Mouse (Mus musculus): ENCODE results near the gene Slc7a1.
"Not testable (repeated sequence)": the region's sequence is repeated elsewhere in the genome, so short reads cannot be mapped to it uniquely, and the experiment has no call there.

Slc7a1 gene

GRCm38 (mm10) chr5:148366455-148366854 is 33.2 kb downstream of the Slc7a1 start:
- no peak for DNase-seq

DNA sequence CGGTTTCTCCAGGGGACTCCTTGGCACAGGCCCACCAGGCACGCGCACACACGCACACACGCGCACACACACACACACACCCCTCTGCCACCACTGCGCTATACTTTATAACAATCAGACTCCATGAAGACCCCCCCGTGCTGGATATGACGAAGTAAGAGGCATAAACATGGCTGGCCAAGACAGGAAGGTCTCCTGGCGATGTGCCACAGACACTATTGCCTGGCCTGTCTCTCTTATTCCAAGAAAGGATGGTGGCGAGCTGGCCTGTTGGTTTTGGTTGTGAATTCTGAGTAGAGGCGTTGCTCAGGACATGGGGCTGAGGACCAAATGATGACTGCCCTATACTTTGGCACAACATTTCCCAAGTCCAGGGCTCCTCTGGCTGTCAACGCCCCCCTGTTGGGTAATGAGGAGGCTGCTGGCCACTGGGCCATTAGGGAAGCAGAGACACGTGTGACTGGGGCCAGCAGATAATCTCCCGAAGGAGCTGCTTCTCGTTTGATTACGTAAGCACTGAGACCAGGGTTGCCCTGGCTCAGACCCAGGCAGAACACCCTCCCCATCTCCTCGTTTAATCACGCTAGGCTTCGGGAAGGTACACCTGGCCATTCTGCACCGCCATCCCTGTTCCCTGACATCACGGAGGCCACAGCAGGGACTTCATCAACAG is 36.1 kb downstream of the Slc7a1 start:
- no peak for DNase-seq

GRCm38 (mm10) chr5:148362296-148362695 is 37.4 kb downstream of the Slc7a1 start:
- no peak for DNase-seq

GRCm38 (mm10) chr5:148361759-148362010 is 38.0 kb downstream of the Slc7a1 start:
- DNase-seq: no peak

GRCm38 (mm10) chr5:148360922-148361758 is 38.6 kb downstream of the Slc7a1 start:
- peak; percentile 31 for DNase-seq

GRCm38 (mm10) chr5:148359131-148359530 is 40.6 kb downstream of the Slc7a1 start:
- no peak for DNase-seq

DNA sequence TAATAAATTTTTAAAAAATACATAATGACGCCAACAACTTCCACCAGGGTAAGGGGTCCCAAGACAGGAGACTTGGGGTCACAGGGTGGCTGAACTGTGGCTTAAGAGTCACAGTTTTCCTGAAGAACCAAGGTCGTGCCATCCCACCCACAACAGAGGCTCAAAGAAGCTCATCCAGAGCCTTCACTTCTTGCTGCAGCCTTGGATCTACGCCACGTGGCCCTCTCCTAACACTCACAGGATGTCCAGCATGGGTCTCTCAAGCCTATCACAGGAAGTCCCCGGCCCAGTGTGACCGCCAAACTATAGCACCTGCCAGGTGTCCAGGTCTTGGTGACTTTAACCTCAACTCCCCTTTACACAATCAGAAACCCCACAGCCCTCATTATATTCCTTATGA is 42.5 kb downstream of the Slc7a1 start:
- no peak for DNase-seq

- DNase-seq: no peak
Measured at GRCm38 (mm10) chr5:148355822-148356221, 43.9 kb downstream of the Slc7a1 start.

GRCm38 (mm10) chr5:148354536-148354935 is 45.2 kb downstream of the Slc7a1 start:
- no peak for DNase-seq

- DNase-seq: no peak
Measured at GRCm38 (mm10) chr5:148353429-148353828, 46.3 kb downstream of the Slc7a1 start.

DNA sequence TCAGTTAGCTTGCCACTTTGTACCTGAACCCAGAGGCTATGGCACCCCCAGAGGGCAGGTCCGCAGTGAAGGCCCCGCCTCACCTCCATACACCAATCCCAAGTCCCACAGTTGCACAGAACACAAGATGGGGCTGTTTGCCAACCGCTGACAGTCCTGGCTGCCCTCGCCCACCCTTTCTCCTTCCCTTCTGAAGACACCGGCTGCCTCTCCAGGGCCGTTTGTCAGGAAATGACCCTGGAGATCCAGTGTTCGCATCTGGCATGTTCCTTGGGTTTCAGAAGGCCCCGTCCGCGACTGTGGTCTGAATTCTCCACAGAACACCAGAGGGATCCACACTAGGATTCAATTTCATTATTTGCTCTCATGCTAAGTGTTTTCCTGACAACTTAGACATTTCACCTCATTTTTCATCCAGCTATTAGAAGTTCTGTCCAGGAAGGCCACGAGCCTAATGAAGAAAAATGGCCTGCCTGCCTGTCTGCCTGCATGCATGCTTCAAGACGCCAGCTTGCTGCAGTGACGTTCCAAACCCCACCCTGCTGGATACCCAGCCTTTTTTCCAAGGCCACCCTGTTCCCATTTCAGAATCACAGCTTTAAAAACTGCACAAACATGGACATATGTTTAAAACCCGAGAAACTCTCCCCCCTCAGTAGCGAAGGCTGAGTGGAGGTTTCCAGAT is 50.2 kb downstream of the Slc7a1 start:
- no peak for DNase-seq

- DNase-seq: no peak
Measured at GRCm38 (mm10) chr5:148348153-148348552, 51.6 kb downstream of the Slc7a1 start.

GRCm38 (mm10) chr5:148346543-148346942 is 53.2 kb downstream of the Slc7a1 start:
- no peak for DNase-seq

GRCm38 (mm10) chr5:148344374-148344773 is 55.3 kb downstream of the Slc7a1 start:
- DNase-seq: no peak

GRCm38 (mm10) chr5:148342061-148342741 is 57.5 kb downstream of the Slc7a1 start:
- DNase-seq: peak; percentile 28

DNA sequence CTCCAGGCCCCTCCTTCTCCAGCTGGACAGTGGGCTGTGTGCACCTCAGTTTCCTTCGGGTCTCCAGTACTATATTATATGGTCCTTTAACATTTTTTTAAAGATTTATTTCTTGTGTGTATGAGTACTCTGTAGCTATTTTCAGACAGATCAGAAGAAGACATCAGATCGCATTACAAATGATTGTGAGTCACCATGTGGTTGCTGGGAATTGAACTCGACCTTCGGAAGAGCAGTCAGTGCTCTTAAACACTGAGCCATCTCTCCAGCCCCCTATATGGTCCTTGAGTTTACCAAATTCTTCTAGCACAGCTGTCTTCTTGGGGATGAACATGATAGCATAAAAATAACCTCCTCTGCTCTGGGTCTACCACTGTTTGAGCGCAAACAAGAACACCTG is 60.6 kb downstream of the Slc7a1 start:
- no peak for DNase-seq

DNA sequence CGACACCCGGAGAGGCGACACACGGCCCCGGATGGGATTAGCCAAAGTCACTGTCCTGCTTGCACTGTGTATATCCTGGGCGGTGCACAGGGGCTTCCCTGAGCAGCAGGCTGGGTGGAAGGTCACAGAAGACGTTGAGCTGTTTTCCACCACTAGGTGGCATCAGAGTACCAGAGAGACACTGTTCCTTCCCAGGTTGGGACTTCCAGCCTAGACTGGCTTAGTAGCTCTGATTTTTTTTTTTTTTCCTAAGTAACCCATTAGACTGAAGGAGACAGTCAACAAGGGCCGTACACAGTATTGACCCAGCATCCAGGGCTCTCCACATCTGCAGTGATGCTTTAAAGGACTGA is 67.1 kb downstream of the Slc7a1 start:
- DNase-seq: peak; percentile 75

- DNase-seq: no peak
Measured at GRCm38 (mm10) chr5:148331926-148332621, 67.6 kb downstream of the Slc7a1 start.

- no peak for DNase-seq
Measured at GRCm38 (mm10) chr5:148331229-148331776, 68.4 kb downstream of the Slc7a1 start.

- DNase-seq: no peak
Measured at GRCm38 (mm10) chr5:148328982-148329381, 70.7 kb downstream of the Slc7a1 start.

DNA sequence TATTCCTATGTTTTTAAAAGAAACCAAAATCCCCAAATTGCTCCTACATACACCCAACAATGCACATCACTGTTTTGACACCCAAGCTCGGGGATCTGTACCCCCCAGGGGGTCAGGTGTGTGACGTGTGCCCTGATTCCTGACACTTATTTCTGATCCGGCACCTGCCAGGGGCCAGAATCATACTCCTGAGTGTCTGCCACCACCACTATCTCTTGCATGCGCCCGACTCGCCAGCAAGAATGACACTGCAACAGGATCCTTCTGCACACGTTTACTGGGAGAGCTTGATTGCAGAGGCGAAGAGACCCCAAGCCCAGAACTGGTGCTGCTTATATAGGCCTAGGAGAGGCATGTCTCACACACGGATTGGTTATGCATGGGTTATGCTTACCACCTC is 73.4 kb downstream of the Slc7a1 start:
- DNase-seq: not testable (repeated sequence)

- DNase-seq: peak; percentile 40
Measured at GRCm38 (mm10) chr5:148325317-148325885, 74.3 kb downstream of the Slc7a1 start.

All from kidney, adult 18-20 months (tissue).